Mouse (Mus musculus) cerebellum, adult 18-20 months (tissue): ENCODE results near the gene Spsb1.

ENCODE experiments used
- DNase-seq, 2 experiments: peaks; one replicate each; pipeline ENCODE4 v3.0.0; 2021

Gene Spsb1

DNA sequence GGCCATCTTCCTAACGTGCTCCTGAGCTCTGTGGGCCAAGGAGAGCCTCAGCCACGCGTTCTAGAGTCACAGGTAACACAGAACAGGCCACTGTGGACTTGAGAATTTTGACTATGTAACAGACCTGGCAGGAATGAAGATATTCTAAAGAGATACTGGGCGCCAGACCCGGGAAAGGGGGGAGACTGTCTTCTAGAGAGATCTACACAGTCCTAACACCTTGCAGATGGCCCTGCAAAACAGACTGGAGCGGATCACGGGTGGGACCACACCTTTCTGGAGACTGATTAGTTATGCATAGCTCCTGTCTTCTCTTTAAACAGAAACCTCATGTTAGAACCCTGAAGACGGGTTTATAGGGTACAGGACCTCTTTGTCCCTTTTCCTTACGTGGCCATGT is 100.1 kb downstream of the Spsb1 start:
- DNase-seq: no peak

DNA sequence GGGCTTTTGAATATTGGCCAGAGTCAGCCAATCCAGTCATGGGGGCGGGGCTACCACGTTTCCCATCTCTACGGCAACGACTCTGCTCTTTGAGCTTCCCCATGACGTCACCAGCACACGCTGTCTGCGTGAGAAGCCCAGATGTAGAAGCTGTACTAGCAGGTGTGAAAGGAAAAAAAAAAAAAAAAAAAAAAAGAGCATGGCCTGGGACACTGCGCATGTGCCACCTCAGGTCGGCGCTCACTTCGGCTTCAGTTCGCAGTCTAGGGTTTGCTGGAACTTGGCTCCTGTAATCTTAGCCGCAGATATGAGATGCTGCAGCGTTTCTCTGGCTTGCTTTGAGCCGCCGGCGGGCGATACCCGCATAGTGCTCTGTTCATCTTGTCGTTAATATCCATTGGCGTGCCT is 100.5 kb downstream of the Spsb1 start:
- peak; percentile 25 to 47 for DNase-seq

DNA sequence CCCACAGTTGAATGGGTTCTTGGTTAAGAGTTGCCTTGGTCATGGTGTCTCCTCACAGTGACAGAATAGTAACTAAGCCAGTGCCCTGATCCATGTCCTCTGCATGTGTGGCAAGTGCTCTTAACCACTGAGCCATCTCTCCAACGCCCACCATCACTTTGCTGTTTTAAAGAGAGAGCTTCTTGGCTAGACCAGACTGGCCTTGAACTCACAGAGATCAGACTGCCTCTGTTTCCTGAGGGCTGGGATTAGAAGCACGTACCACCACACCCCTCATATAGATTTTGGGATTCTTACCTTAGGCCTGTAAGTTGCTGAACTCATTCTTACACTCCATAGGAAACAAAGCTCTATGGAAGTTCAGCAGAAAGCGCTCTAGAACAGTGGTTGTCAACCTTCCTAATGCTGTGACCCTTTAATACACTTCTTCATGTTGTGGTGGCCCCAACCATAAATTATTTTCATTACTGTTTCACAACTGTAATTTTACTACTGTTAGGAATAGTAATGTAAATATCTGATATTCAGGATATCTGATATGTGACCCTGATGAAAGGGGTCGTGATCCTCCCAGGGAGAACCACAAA is 101.1 kb downstream of the Spsb1 start:
- DNase-seq: no peak

DNA sequence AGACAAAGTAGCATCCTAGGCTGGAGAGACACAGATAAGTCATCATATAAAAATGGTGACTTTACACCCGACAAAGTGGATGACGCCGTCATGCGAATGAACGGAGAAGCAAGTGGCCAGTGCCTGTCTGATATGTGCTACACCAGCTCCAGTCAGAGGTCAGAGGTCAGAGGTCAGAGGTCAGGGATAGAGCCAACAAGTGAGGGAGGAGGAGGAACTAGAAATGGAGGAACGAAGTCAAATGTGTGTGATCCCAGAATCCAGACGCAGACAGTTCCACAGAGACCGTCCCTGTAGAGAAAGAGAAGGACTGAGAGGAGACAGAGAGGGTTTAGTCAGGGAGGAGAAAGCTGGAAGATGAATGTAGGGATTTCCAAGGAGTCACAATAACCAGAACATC is 103.3 kb downstream of the Spsb1 start:
- no peak for DNase-seq

DNA sequence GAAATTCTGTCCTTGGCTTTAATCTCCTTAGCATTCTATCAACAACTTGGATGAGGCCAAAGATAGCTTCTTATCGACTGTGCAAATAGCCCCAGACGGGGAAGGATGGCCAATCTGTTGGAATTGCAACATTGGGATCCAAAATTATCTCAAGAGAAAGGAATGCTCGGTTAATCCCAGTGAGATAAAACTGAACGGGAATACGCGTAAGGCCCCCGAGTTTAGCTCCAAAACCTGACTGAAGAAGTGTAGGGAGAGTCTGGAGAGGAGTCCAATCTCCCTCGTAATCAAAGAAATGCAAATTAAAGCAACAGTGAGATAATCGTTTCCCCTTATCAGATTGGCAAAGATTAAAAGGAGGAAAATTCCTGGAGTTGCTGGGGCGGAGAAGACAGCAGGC is 104.2 kb downstream of the Spsb1 start:
- DNase-seq: no peak

DNA sequence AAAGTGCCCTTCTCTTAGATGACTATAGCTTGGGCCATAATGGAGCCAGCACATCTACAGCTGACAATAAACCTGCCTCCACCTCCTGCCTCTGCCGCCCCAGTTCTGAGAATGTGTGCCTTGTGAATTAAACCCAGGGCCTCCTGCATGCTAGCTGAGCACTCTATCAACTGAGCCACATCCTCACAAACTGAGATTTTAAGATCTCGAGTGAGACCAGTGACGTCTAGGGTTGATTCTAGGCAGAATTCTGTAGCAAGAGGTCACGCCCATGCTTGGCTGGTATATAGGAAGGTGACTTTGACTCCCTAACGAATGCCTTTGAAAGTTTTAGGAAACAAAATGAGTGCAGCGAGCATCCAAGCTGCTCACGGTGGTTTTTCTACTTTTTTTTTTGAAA is 104.8 kb downstream of the Spsb1 start:
- DNase-seq: no peak

DNA sequence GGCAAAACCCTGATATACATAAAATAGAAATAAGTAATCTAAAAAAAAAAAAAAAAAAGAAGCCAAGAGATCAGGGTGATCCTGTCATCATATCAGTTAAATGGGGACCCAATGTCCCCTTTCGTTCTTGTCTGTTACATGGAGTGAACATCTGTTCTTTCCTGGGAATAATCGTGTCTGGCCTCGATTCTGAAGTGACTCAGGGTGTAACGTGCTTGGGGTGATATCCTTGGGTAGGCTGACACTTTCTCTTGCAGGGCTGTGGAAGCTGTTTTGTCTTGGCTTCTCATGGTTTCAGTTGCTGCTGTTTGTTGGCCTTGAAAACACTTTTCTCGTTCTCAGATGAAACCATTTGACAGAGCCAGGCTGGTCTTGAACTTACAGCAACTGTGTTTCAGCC is 105.8 kb downstream of the Spsb1 start:
- DNase-seq: no peak

DNA sequence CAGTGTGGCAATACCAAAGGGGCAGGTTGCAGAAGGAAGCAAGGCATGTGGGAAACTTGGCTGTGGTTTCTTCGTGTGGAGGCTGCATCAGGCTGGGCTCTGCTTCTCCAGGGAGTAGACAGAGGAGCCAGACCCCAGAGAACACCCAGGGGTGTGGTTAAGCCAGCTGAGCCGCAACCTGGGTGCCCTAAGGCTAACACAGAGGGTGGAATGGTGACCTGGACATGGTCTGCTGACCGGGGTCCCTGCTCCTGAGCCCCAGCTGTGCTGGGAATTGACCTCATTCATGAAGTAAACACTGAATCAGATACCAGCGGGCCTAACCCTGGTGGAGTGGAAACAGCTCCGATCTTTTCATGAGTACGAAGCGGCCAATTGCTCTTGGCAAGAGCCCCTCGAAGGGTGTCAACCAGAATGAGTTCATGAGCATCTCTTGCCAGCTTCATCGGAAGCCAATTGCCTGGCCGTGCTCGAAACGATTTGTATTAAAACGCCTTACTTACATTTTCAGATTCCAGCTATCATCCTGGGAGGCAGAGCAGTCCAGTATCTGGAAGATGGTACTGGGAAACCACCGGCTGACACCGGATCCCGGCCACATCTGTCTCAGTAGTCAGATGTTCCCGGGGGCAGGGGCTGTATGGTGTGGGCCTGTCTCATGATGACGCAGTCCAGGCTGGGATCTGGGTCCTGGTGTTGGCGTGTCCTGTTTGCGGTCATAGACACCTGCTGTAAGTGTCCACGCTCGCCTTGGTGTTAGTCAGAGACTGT is 107.8 kb downstream of the Spsb1 start:
- no peak for DNase-seq
